Comparison of ENCODE assay signal across 25 mouse cellular contexts in the genomic region with DNA sequence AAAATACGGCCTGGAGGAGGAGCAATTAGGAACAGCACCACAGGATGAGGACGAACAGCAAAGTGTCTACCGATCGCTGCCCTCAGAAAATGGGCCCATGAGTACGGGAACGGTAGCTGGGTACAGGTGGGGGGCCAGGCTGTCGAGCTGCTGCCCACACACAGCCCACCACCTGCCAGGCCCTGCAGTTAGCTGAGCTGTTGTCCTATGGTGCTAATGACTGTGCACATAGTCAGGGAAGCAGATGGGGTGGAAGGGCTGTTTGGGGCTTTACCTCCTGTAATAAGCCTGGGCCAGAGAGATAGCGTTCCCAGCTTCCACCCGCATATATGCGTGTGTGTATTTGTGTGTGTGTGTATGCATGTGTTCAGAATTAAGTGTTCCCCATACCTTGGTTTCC. TPM values are rescaled to one million over a fixed set of nuclear protein-coding genes. Genes with fewer than 3 reads are reported as not detected.
DNase-seq lines count a peak whose midpoint lies in the region; ATAC-seq and TF ChIP-seq lines count a peak whose summit lies in the region.
"Had no signal": no experiment of that assay in that cellular context is flagged by ENCODE, and none has a peak within 500 bp of the region (broad histone marks: within the 10 kb centered on the region; RNA-seq: fewer than 3 reads in every experiment).

No protein-coding gene starts in this region.

- peaks cover 17% of the 10 kb centered on the region for H3K27me3 ChIP-seq in hindbrain, embryonic 13.5 days
- H3K27me3 ChIP-seq in hindbrain, postnatal 0 days (ENCODE audit: insufficient read depth, low read length): no peaks in the 10 kb centered on the region
- peaks cover 35% of the 10 kb centered on the region for H3K27me3 ChIP-seq in neural tube, embryonic 13.5 days
- no peaks in the 10 kb centered on the region; the same call in 1 of the 2 replicates for H3K27me3 ChIP-seq in forebrain, embryonic 16.5 days (replicated peaks; ENCODE audit: control insufficient read depth, insufficient read depth, low read length)
- no peaks in the 10 kb centered on the region for H3K27me3 ChIP-seq in neural tube, embryonic 15.5 days (replicated peaks)
- H3K27me3 ChIP-seq: CH12.LX, Patski had no signal

- ATAC-seq in hindbrain, embryonic 13.5 days (ENCODE audit: low FRiP score): no peak
- ATAC-seq in hindbrain, postnatal 0 days: no peak
- ATAC-seq in neural tube, embryonic 13.5 days (ENCODE audit: low read depth): no peak
- ATAC-seq in forebrain, embryonic 16.5 days: peak; percentile 36
- no peak for ATAC-seq in neural tube, embryonic 15.5 days (ENCODE audit: low FRiP score)
- no peak for ATAC-seq in monocyte, adult 5-6 weeks (replicated peaks; ENCODE audit: insufficient number of reproducible peaks, low FRiP score, low TSS enrichment, poor library complexity, severe bottlenecking)
- no peak for ATAC-seq in inflammation-experienced regulatory T-cells, adult 6 months
- ATAC-seq: liver, postnatal 0 days; lung, postnatal 0 days; midbrain, embryonic 13.5 days; Patski had no signal

- H3K4me3 ChIP-seq in hindbrain, embryonic 13.5 days: no peak overlapping the region
- no peak overlapping the region for H3K4me3 ChIP-seq in hindbrain, postnatal 0 days (ENCODE audit: low read length)
- no peak overlapping the region for H3K4me3 ChIP-seq in neural tube, embryonic 13.5 days
- no peak overlapping the region for H3K4me3 ChIP-seq in forebrain, embryonic 16.5 days (replicated peaks; ENCODE audit: low read length)
- H3K4me3 ChIP-seq in neural tube, embryonic 15.5 days (replicated peaks): no peak overlapping the region
- H3K4me3 ChIP-seq: heart, embryonic 10.5 days; midbrain, embryonic 13.5 days had no signal

- no peak for DNase-seq in hindbrain, postnatal 0 days (ENCODE audit: low spot score)
- DNase-seq in neural tube, embryonic 10.5 days (ENCODE audit: extremely low spot score, low spot score): no peak
- DNase-seq: cerebellum, adult 11-12 months; cerebellum, postnatal 10 days; gastrocnemius, postnatal 10 days; heart, postnatal 4 days; kidney, adult 8-10 months; kidney, postnatal 10 days; liver, postnatal 0 days; right cerebral cortex, adult 18-20 months; thymus, adult 18-20 months; thymus, postnatal 36 days had no signal

- H3K9me3 ChIP-seq in hindbrain, embryonic 13.5 days: no peaks in the 10 kb centered on the region
- no peaks in the 10 kb centered on the region for H3K9me3 ChIP-seq in hindbrain, postnatal 0 days (ENCODE audit: low read length)
- no peaks in the 10 kb centered on the region for H3K9me3 ChIP-seq in neural tube, embryonic 13.5 days
- no peaks in the 10 kb centered on the region for H3K9me3 ChIP-seq in forebrain, embryonic 16.5 days (ENCODE audit: control insufficient read depth, low read length)
- H3K9me3 ChIP-seq in neural tube, embryonic 15.5 days (replicated peaks): no peaks in the 10 kb centered on the region
- H3K9me3 ChIP-seq: G1E; heart, embryonic 10.5 days; midbrain, embryonic 13.5 days had no signal

- H3K4me2 ChIP-seq in hindbrain, embryonic 13.5 days: no peak overlapping the region
- no peak overlapping the region for H3K4me2 ChIP-seq in hindbrain, postnatal 0 days (ENCODE audit: low read depth, low read length)
- no peak overlapping the region for H3K4me2 ChIP-seq in neural tube, embryonic 13.5 days
- no peak overlapping the region for H3K4me2 ChIP-seq in forebrain, embryonic 16.5 days (ENCODE audit: low read length)
- no peak overlapping the region for H3K4me2 ChIP-seq in neural tube, embryonic 15.5 days
- H3K4me2 ChIP-seq: liver, embryonic 11.5 days; midbrain, embryonic 13.5 days had no signal

- WGBS in hindbrain, embryonic 13.5 days: 36% methylated on average over 10 of the region's 10 CpGs
- 52% methylated on average over 10 of the region's 10 CpGs for WGBS in hindbrain, postnatal 0 days
- WGBS in neural tube, embryonic 13.5 days: 34% methylated on average over 10 of the region's 10 CpGs
- 48% methylated on average over 10 of the region's 10 CpGs for WGBS in forebrain, embryonic 16.5 days
- 43% methylated on average over 10 of the region's 10 CpGs for WGBS in neural tube, embryonic 15.5 days

- H3K4me1 ChIP-seq in hindbrain, embryonic 13.5 days (replicated peaks): peaks cover 95% of the 10 kb centered on the region
- H3K4me1 ChIP-seq in hindbrain, postnatal 0 days (ENCODE audit: insufficient read depth, low read length): peaks cover 40% of the 10 kb centered on the region
- H3K4me1 ChIP-seq in neural tube, embryonic 13.5 days (replicated peaks): peaks cover 88% of the 10 kb centered on the region
- H3K4me1 ChIP-seq in forebrain, embryonic 16.5 days (replicated peaks; ENCODE audit: control insufficient read depth, insufficient read depth, low read length): peaks cover 69% of the 10 kb centered on the region
- H3K4me1 ChIP-seq in neural tube, embryonic 15.5 days: peaks cover 89% of the 10 kb centered on the region

- no peaks in the 10 kb centered on the region for H3K36me3 ChIP-seq in hindbrain, embryonic 13.5 days
- H3K36me3 ChIP-seq in hindbrain, postnatal 0 days (ENCODE audit: insufficient read depth, low read length): no peaks in the 10 kb centered on the region
- H3K36me3 ChIP-seq in neural tube, embryonic 13.5 days: no peaks in the 10 kb centered on the region
- no peaks in the 10 kb centered on the region for H3K36me3 ChIP-seq in forebrain, embryonic 16.5 days (ENCODE audit: control insufficient read depth, insufficient read depth)
- H3K36me3 ChIP-seq in neural tube, embryonic 15.5 days: no peaks in the 10 kb centered on the region
- H3K36me3 ChIP-seq: G1E had no signal

- H3K27ac ChIP-seq in hindbrain, embryonic 13.5 days: peak overlapping the region; percentile 58; the same call in 1 of the 2 replicates
- no peak overlapping the region for H3K27ac ChIP-seq in hindbrain, postnatal 0 days
- peak overlapping the region; percentile 49 for H3K27ac ChIP-seq in neural tube, embryonic 13.5 days (replicated peaks)
- no peak overlapping the region for H3K27ac ChIP-seq in forebrain, embryonic 16.5 days (ENCODE audit: low read length)
- 0 out of 2 replicates have a peak overlapping the region, but pooled peaks have one; percentile 48 for H3K27ac ChIP-seq in neural tube, embryonic 15.5 days (replicated peaks)
- H3K27ac ChIP-seq: heart, embryonic 10.5 days had no signal

- no peak overlapping the region for H3K9ac ChIP-seq in hindbrain, embryonic 13.5 days
- no peak overlapping the region for H3K9ac ChIP-seq in hindbrain, postnatal 0 days (replicated peaks; ENCODE audit: low read length)
- H3K9ac ChIP-seq in neural tube, embryonic 13.5 days: no peak overlapping the region
- H3K9ac ChIP-seq in forebrain, embryonic 16.5 days (replicated peaks; ENCODE audit: low read depth, low read length): no peak overlapping the region
- no peak overlapping the region for H3K9ac ChIP-seq in neural tube, embryonic 15.5 days (replicated peaks)
- H3K9ac ChIP-seq: liver, postnatal 0 days; midbrain, embryonic 13.5 days had no signal

- no peak for TF ChIP-seq CTCF in hindbrain, postnatal 0 days (IDR thresholded peaks at IDR 0.05; ENCODE audit: low read depth)

RNA-seq across cellular contexts. Expression of gene Tcf20, which starts 52.7 kb away (rescaled TPM):
- 11.8 and 12.6 TPM in 2 replicates for polyA plus RNA-seq in hindbrain, embryonic 13.5 days (2015; fragmentation: Nextera tagmentation; extraction: Ambion mirVana)
- total RNA-seq in hindbrain, postnatal 0 days (2014; rRNA removed): 89.2 and 98.3 TPM in 2 replicates
- 8.6 and 8.8 TPM in 2 replicates for polyA plus RNA-seq in hindbrain, postnatal 0 days (2015; fragmentation: Nextera tagmentation; extraction: Ambion mirVana)
- polyA plus RNA-seq in neural tube, embryonic 13.5 days (2015; fragmentation: Nextera tagmentation; extraction: Ambion mirVana): 11.8 and 12.7 TPM in 2 replicates
- polyA plus RNA-seq in forebrain, embryonic 16.5 days (2015; fragmentation: Nextera tagmentation; extraction: Ambion mirVana): 18.3 and 18.6 TPM in 2 replicates
- polyA plus RNA-seq in neural tube, embryonic 15.5 days (2015; fragmentation: Nextera tagmentation; extraction: Ambion mirVana): 11.2 and 11.5 TPM in 2 replicates
- total RNA-seq in monocyte, adult 5-6 weeks (2017): 77.4 to 104 TPM (median 81.3 TPM) in 3 replicates
- 10 to 100 TPM; 13.1 to 21.1 (median 13.8) TPM for polyA plus RNA-seq in inflammation-experienced regulatory T-cells, adult 6 months (2017; shearing (Covaris generic))

Comparison
In these comparisons a context has a peak if more than half of its experiments do, and no peak if none do; other contexts are left out.
1. H3K27ac ChIP-seq: peak in hindbrain, embryonic 13.5 days (single experiment), neural tube, embryonic 13.5 days (single experiment) and neural tube, embryonic 15.5 days (single experiment); none in hindbrain, postnatal 0 days (single experiment) and forebrain, embryonic 16.5 days (single experiment).